Mouse (Mus musculus): Measurements from ENCODE around the gene Rabgef1. TPM values are rescaled to one million over a fixed set of nuclear protein-coding genes. Genes with fewer than 3 reads are reported as not detected.
A peak's percentile ranks its signal among the peaks of the same experiment; 100 is the strongest.

The Rabgef1 gene
- polyA plus RNA-seq, 1 experiment from 2014 or later: 19.7 TPM

DNA sequence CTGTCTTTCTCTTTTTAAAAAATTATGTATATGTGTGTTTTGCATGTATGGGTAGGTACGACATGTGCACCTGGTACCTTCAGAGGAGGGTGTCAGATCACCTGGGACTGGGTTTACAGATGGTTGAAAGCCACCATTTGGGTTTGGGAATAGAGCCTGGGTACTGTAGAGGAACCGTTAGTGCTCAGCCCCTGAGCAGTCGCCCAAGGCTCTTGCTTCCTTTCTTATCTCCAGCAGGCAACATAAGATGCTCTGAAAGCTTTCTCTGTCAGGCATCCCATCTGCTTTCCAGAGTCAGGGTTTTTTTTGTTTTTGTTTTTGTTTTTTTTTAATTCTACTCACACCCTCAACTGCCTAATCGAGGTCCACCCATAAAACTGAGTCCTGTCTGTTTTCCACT lies 6.4 kb upstream of the Rabgef1 start:
- Histone ChIP-seq H3K4me3 (ENCODE audit: low read depth, low read length) (no peak overlapping the region), H3K27ac (ENCODE audit: low read depth) (no peak overlapping the region), H3K27me3 (ENCODE audit: insufficient read depth, low read length) (no peaks in the 10 kb centered on the region), H3K36me3 (replicated peaks; ENCODE audit: insufficient read depth, low read length) (no peaks in the 10 kb centered on the region), H3K9ac (replicated peaks) (no peak overlapping the region), H3K9me3 (ENCODE audit: low read length) (no peaks in the 10 kb centered on the region), H3K4me1 (ENCODE audit: insufficient read depth) (peaks cover 8% of the 10 kb centered on the region), H3K4me2 (ENCODE audit: low read depth, low read length) (no peak overlapping the region)
- WGBS (ENCODE audit: insufficient replicate concordance): 50% methylated on average over 4 of the region's 4 CpGs
- no peak for TF ChIP-seq CTCF (IDR thresholded peaks at IDR 0.05; ENCODE audit: low read depth)
- TF ChIP-seq EP300 (IDR thresholded peaks at IDR 0.05; ENCODE audit: low read depth): 0 out of 2 replicates have a peak, but pooled peaks have one; percentile 26
- DNase-seq (no peak), ATAC-seq (no peak)

DNA sequence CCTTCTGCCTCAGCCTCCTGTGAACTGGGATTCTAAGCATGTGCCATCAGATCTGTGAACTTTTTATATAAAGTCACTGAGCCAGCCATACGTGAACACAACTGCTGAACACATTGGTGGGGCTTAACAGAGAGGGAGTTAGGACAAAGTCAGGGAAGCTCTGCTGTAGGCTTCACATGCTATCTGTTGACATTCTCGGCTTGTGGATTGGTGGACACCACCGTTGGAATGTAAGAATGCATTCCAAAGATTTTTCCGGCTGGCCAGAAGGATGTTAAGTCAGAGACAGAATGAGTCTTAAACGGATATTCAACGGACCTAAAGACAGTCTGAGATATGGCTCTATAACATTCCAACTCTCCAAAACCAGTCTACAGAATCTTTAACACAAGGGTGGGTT lies 2.5 kb upstream of the Rabgef1 start:
- no peak for ATAC-seq
- no peak for DNase-seq
- Histone ChIP-seq H3K36me3 (replicated peaks; ENCODE audit: insufficient read depth, low read length) (no peaks in the 10 kb centered on the region), H3K27ac (ENCODE audit: low read depth) (peak overlapping the region; percentile 2), H3K9me3 (ENCODE audit: low read length) (no peaks in the 10 kb centered on the region), H3K4me1 (ENCODE audit: insufficient read depth) (peaks cover 31% of the 10 kb centered on the region), H3K9ac (replicated peaks) (no peak overlapping the region), H3K27me3 (ENCODE audit: insufficient read depth, low read length) (no peaks in the 10 kb centered on the region), H3K4me2 (ENCODE audit: low read depth, low read length) (no peak overlapping the region), H3K4me3 (ENCODE audit: low read depth, low read length) (no peak overlapping the region)
- 72% methylated on average over 6 of the region's 6 CpGs for WGBS (ENCODE audit: insufficient replicate concordance)
- TF ChIP-seq EP300 (IDR thresholded peaks at IDR 0.05; ENCODE audit: low read depth) (no peak), CTCF (IDR thresholded peaks at IDR 0.05; ENCODE audit: low read depth) (no peak)

DNA sequence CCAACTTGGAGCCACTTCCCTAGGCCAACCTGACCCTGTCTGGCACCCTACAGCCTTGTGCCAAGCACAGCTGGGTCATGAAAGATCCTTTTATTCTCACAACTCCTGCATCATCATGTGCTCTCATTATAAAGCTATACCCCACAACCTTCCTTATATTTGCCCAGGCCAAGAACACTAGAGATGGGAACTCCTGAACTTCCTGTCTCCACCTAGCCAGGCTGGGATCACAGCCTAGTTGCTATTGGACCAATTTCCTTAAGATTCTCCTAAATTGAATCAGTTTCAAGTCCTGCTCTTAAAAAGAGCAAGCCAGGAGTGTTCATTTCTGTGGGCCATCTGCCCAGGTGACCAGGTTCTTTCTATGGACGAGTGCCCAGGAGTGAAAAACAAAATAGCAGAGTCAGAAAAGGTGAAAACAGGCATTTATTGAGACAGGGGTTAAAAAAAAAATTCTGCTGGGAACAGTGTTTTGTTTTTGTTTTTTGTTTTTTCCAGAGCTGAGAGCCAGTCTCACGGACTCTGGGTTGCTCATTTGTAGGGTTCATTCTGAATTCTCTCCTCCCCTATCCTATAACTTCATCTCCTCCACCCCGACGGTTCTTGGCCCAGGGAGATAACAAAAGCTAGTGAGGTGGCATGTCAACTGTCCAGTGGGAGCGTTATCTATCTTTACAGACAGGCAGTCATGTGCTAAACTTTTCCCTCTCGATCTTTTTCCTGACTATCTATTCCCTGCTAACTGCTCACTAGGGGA lies 754 bp upstream of the Rabgef1 start:
- H3K9me3 ChIP-seq (ENCODE audit: low read length): no peaks in the 10 kb centered on the region
- DNase-seq: no peak
- H3K36me3 ChIP-seq (replicated peaks; ENCODE audit: insufficient read depth, low read length): no peaks in the 10 kb centered on the region
- peak overlapping the region; percentile 96 for H3K4me3 ChIP-seq (ENCODE audit: low read depth, low read length)
- 9% methylated on average over 6 of the region's 6 CpGs for WGBS (ENCODE audit: insufficient replicate concordance)
- peak overlapping the region; percentile 92 for H3K9ac ChIP-seq (replicated peaks)
- H3K27me3 ChIP-seq (ENCODE audit: insufficient read depth, low read length): no peaks in the 10 kb centered on the region
- ATAC-seq: peak; percentile 71
- H3K4me2 ChIP-seq (ENCODE audit: low read depth, low read length): peak overlapping the region; percentile 79
- TF ChIP-seq CTCF (IDR thresholded peaks at IDR 0.05; ENCODE audit: low read depth): no peak
- TF ChIP-seq EP300 (IDR thresholded peaks at IDR 0.05; ENCODE audit: low read depth): peak; percentile 98
- H3K27ac ChIP-seq (ENCODE audit: low read depth): peak overlapping the region; percentile 98
- peaks cover 43% of the 10 kb centered on the region for H3K4me1 ChIP-seq (ENCODE audit: insufficient read depth)

DNA sequence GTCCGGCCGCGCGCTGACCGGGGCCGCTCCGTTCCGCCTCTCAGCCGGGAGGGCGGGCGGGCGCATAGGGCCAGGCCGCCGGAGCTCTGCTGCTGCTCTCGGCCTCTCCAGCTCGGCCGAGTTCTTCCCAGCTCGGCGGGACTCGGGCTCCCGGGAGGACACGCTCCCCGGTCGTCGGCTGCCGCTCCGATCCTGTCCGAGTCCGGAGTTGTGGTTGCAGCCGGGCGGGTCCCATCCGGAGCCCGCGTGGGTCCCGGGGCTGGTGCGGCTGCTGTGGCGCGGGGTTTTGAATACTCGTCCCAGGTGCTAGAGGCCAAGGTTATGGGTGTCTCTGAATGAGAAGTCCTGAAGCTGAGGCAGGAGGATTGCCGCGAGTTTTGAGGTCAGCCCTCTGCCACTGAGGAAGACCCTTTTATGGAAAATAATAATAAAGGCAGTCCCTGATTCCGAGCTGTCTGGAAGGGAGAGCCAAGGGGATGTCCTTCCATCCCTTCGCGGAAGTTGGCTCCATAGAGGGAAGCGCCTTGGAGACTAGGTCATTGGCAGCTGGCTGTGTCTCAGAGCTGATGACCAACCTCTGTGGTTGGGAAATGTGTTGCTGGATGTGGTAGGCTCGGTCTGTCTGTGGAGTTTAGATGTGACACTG lies 481 bp downstream of the Rabgef1 start:
- TF ChIP-seq CTCF (IDR thresholded peaks at IDR 0.05; ENCODE audit: low read depth) (no peak), EP300 (IDR thresholded peaks at IDR 0.05; ENCODE audit: low read depth) (no peak)
- Histone ChIP-seq H3K4me3 (ENCODE audit: low read depth, low read length) (peak overlapping the region; percentile 96), H3K36me3 (replicated peaks; ENCODE audit: insufficient read depth, low read length) (no peaks in the 10 kb centered on the region), H3K27me3 (ENCODE audit: insufficient read depth, low read length) (no peaks in the 10 kb centered on the region), H3K9me3 (ENCODE audit: low read length) (no peaks in the 10 kb centered on the region), H3K27ac (ENCODE audit: low read depth) (peak overlapping the region; percentile 98), H3K4me1 (ENCODE audit: insufficient read depth) (peaks cover 43% of the 10 kb centered on the region), H3K4me2 (ENCODE audit: low read depth, low read length) (peak overlapping the region; percentile 79), H3K9ac (replicated peaks) (peak overlapping the region; percentile 92)
- WGBS (ENCODE audit: insufficient replicate concordance): 1% methylated on average over 43 of the region's 46 CpGs
- peak; percentile 46 for ATAC-seq
- DNase-seq: peak; percentile 63

DNA sequence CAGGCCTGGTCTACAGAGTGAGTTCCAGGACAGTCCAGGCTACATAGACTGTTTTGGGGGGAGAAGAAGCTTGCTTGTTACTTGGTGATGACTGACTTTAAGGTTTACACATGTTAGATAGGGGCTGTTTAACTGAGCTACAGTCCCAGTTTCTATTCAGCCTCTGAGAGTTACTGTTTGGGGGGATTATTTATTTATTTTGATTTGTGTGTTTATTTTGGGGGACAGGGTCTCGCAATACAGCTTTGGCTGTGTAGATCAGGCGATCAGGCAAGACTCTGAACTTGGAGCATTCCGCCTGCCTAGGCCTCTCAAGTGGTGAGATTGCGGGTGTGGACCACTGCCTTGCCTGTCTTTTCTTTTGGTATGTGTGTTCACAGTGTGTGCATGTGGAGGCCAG lies 1.4 kb downstream of the Rabgef1 start:
- peak overlapping the region; percentile 79 for H3K4me2 ChIP-seq (ENCODE audit: low read depth, low read length)
- no peaks in the 10 kb centered on the region for H3K9me3 ChIP-seq (ENCODE audit: low read length)
- no peaks in the 10 kb centered on the region for H3K27me3 ChIP-seq (ENCODE audit: insufficient read depth, low read length)
- ATAC-seq (no peak), DNase-seq (no peak)
- H3K27ac ChIP-seq (ENCODE audit: low read depth): peak overlapping the region; percentile 98
- WGBS (ENCODE audit: insufficient replicate concordance): 74% methylated on average over 4 of the region's 4 CpGs
- peak overlapping the region; percentile 96 for H3K4me3 ChIP-seq (ENCODE audit: low read depth, low read length)
- no peaks in the 10 kb centered on the region; the same call in 1 of the 2 replicates for H3K36me3 ChIP-seq (replicated peaks; ENCODE audit: insufficient read depth, low read length)
- H3K4me1 ChIP-seq (ENCODE audit: insufficient read depth): peaks cover 43% of the 10 kb centered on the region
- H3K9ac ChIP-seq (replicated peaks): peak overlapping the region; percentile 92
- TF ChIP-seq EP300 (IDR thresholded peaks at IDR 0.05; ENCODE audit: low read depth) (no peak), CTCF (IDR thresholded peaks at IDR 0.05; ENCODE audit: low read depth) (no peak)

DNA sequence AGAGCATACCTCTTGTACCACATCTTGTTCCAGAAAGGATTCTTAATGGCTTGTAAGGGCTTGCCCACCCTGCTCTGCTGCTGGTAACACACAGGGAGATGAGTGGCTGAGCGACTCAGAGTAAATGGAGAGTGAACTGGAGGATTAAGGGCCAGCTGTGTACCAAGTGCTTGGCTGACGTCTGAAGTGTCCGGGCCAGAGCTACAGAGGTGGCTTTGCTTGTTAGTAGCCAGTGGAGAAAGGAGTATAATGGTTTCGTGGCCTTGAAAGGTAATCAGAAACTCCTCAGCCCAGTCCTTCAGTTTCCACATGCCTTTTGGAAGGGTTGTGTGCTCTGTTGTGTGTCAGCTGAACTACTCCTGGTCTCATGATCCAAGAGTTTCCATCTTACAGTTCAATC lies 6.3 kb downstream of the Rabgef1 start:
- H3K9me3 ChIP-seq (ENCODE audit: low read length): no peaks in the 10 kb centered on the region
- TF ChIP-seq EP300 (IDR thresholded peaks at IDR 0.05; ENCODE audit: low read depth) (no peak), CTCF (IDR thresholded peaks at IDR 0.05; ENCODE audit: low read depth) (no peak)
- ATAC-seq (no peak), DNase-seq (no peak)
- 85% methylated on average over 4 of the region's 4 CpGs for WGBS (ENCODE audit: insufficient replicate concordance)
- no peaks in the 10 kb centered on the region for H3K27me3 ChIP-seq (ENCODE audit: insufficient read depth, low read length)
- no peak overlapping the region for H3K9ac ChIP-seq (replicated peaks)
- H3K27ac ChIP-seq (ENCODE audit: low read depth): no peak overlapping the region
- no peak overlapping the region for H3K4me3 ChIP-seq (ENCODE audit: low read depth, low read length)
- no peak overlapping the region for H3K4me2 ChIP-seq (ENCODE audit: low read depth, low read length)
- no peaks in the 10 kb centered on the region; the same call in 1 of the 2 replicates for H3K36me3 ChIP-seq (replicated peaks; ENCODE audit: insufficient read depth, low read length)
- peaks cover 26% of the 10 kb centered on the region for H3K4me1 ChIP-seq (ENCODE audit: insufficient read depth)

Measured in liver, postnatal 0 days (tissue).